Mouse (Mus musculus) left cerebral cortex, postnatal 36 days (tissue): Measurements from ENCODE around the gene Hmox1. TPM values are rescaled to one million over a fixed set of nuclear protein-coding genes. Genes with fewer than 3 reads are reported as not detected.
A peak's percentile ranks its signal among the peaks of the same experiment; 100 is the strongest.

Experiments used
- DNase-seq, 2 experiments: peaks; one replicate each; pipeline ENCODE4 v3.0.0; 2021 to 2022; ENCODE audit warnings: low spot score in 2 of 2, mixed read lengths in 1 of 2
- intact Hi-C: fragments of 180-260 bp; cut with DNase I; formaldehyde crosslinking; loops from one replicate; pipeline ENCODE4 v1.15.1; 2025
- total RNA-seq, 2 experiments: library from RNA; stranded (reverse); gene quantifications; 2 replicates each; pipeline ENCODE4 v1.2.3; 2021

Gene Hmox1
- total RNA-seq: 1 to 10 TPM; 3.9 to 5.1 TPM

GRCm38 (mm10) chr8:75093399-75094156 lies at the start of gene Hmox1:
Gene Hmox1 (plus strand): TSS chr8:75093621.
- intact Hi-C loops: loop anchor here (2.0 kb wide), 1 partner anchor 15 kb away; the partner anchor contains the start of gene Mcm5
- DNase-seq: peak; percentile 88 to 89

GRCm38 (mm10) chr8:75046303-75046702 lies 47.1 kb upstream of the Hmox1 start:
- DNase-seq: no peak
- intact Hi-C loops: no loop called here

GRCm38 (mm10) chr8:75047784-75048183 lies 45.6 kb upstream of the Hmox1 start:
- intact Hi-C loops: no loop called here
- DNase-seq: no peak

- no peak for DNase-seq
These were observed 40.1 kb upstream of the Hmox1 start for GRCm38 (mm10) chr8:75053342-75053741.

GRCm38 (mm10) chr8:75055673-75056072 lies 37.7 kb upstream of the Hmox1 start:
- DNase-seq: no peak
- intact Hi-C loops: no loop called here

More at GRCm38 (mm10) chr8:75053342-75053741, 40.1 kb upstream of the Hmox1 start:
- intact Hi-C loops: no loop called here

GRCm38 (mm10) chr8:75060022-75060421 lies 33.4 kb upstream of the Hmox1 start:
- DNase-seq: no peak
- intact Hi-C loops: no loop called here

GRCm38 (mm10) chr8:75060815-75061214 lies 32.6 kb upstream of the Hmox1 start:
- intact Hi-C loops: no loop called here
- DNase-seq: no peak

- intact Hi-C loops: no loop called here
- DNase-seq: no peak
These were observed 30.1 kb upstream of the Hmox1 start for GRCm38 (mm10) chr8:75063290-75063689.

- intact Hi-C loops: no loop called here
- DNase-seq: no peak
These were observed 28.6 kb upstream of the Hmox1 start for GRCm38 (mm10) chr8:75064790-75065189.

- intact Hi-C loops: no loop called here
- no peak for DNase-seq
These were observed 26.1 kb upstream of the Hmox1 start for GRCm38 (mm10) chr8:75067287-75067686.

GRCm38 (mm10) chr8:75070297-75070696 lies 23.1 kb upstream of the Hmox1 start:
- no peak for DNase-seq

GRCm38 (mm10) chr8:75071627-75072346 lies 21.6 kb upstream of the Hmox1 start:
- intact Hi-C loops: loop anchor here (1.0 to 5.0 kb wide), 3 partner anchors 38 to 201 kb away; partner anchors contain the start of gene Mcm5
- DNase-seq: peak; percentile 74 to 75

More at GRCm38 (mm10) chr8:75070297-75070696, 23.1 kb upstream of the Hmox1 start:
- intact Hi-C loops: loop anchor here (5.0 kb wide), 2 partner anchors 152 to 202 kb away; no protein-coding TSS in a partner anchor

- intact Hi-C loops: loop anchor here (5.0 kb wide), 2 partner anchors 147 to 197 kb away; no protein-coding TSS in a partner anchor
- DNase-seq: no peak
These were observed 18.5 kb upstream of the Hmox1 start for GRCm38 (mm10) chr8:75074876-75075275.

GRCm38 (mm10) chr8:75078215-75078614 lies 15.2 kb upstream of the Hmox1 start:
- no peak for DNase-seq
- intact Hi-C loops: no loop called here

- intact Hi-C loops: no loop called here
- no peak for DNase-seq
These were observed 14.6 kb upstream of the Hmox1 start for GRCm38 (mm10) chr8:75078851-75079250.

- DNase-seq: no peak
- intact Hi-C loops: no loop called here
These were observed 11.9 kb upstream of the Hmox1 start for GRCm38 (mm10) chr8:75081364-75082040.

- intact Hi-C loops: no loop called here
- DNase-seq: no peak
These were observed 11.1 kb upstream of the Hmox1 start for GRCm38 (mm10) chr8:75082181-75082805.

GRCm38 (mm10) chr8:75083846-75084245 lies 9.6 kb upstream of the Hmox1 start:
- DNase-seq: peak; percentile 79 to 81
- intact Hi-C loops: no loop called here

- intact Hi-C loops: no loop called here
- DNase-seq: no peak
These were observed 8.9 kb upstream of the Hmox1 start for GRCm38 (mm10) chr8:75084382-75085064.
